Mouse (Mus musculus) ES-E14 (cell line): ENCODE data around the gene 1700093K21Rik. TPM values are rescaled to one million over a fixed set of nuclear protein-coding genes. Genes with fewer than 3 reads are reported as not detected.

Source experiments
- DNase-seq: peaks from one replicate; pipeline ENCODE4 v3.0.0-alpha.2; 2013; ENCODE audit warnings: low read depth, low spot score
- H3K27ac ChIP-seq: 2 replicates; pipeline ENCODE4 v1.5.1; 2012; ENCODE audit warnings: low read depth, mild to moderate bottlenecking, low read length, moderate library complexity, mixed read lengths; ENCODE audit not compliant: poor library complexity, insufficient read depth, severe bottlenecking
- H3K36me3 ChIP-seq: 2 replicates; pipeline ENCODE4 v1.6.1; 2012; ENCODE audit warnings: mild to moderate bottlenecking, low read length, moderate library complexity, mixed read lengths; ENCODE audit not compliant: control insufficient read depth, poor library complexity, insufficient read depth, severe bottlenecking
- H3K4me1 ChIP-seq, 2 experiments: fragments of 150-350 bp in 1 of 2; sonication (generic) in 1 of 2; 2 replicates each; pipeline ENCODE4 v1.6.1; 2012; ENCODE audit warnings: low read length in 2 of 2, mild to moderate bottlenecking in 1 of 2, mixed read lengths in 1 of 2; ENCODE audit not compliant: control insufficient read depth in 2 of 2, insufficient read depth in 2 of 2, poor library complexity in 1 of 2
- H3K4me3 ChIP-seq, 2 experiments: fragments of 150-350 bp in 1 of 2; sonication (generic) in 1 of 2; 2 replicates each; pipeline ENCODE4 v1.5.1; 2012; ENCODE audit warnings: low read length in 2 of 2, low read depth in 1 of 2, mild to moderate bottlenecking in 1 of 2, mixed read lengths in 1 of 2; ENCODE audit not compliant: insufficient read depth in 1 of 2, poor library complexity in 1 of 2, severe bottlenecking in 1 of 2
- H3K9ac ChIP-seq: 2 replicates; pipeline ENCODE4 v1.6.1; 2012; ENCODE audit warnings: low read depth, mild to moderate bottlenecking, low read length, mixed read lengths; ENCODE audit not compliant: poor library complexity, insufficient read depth, severe bottlenecking
- H3K9me3 ChIP-seq: fragments of 150-350 bp; sonication (generic); 2 replicates; pipeline ENCODE4 v1.6.1; 2012; ENCODE audit warnings: low read depth, mild to moderate bottlenecking, low read length; ENCODE audit not compliant: control insufficient read depth, insufficient read depth
- CHD2 ChIP-seq: IDR thresholded peaks from 2 replicates; pipeline ENCODE4 v1.6.1; 2014; ENCODE audit warnings: mild to moderate bottlenecking, low read depth, low read length, inconsistent platforms
- HCFC1 ChIP-seq: IDR thresholded peaks from 2 replicates; pipeline ENCODE4 v1.6.1; 2012; ENCODE audit warnings: low read length, inconsistent platforms, borderline replicate concordance; ENCODE audit not compliant: insufficient read depth
- MAFK ChIP-seq: IDR thresholded peaks from 2 replicates; pipeline ENCODE4 v1.6.1; 2014; ENCODE audit warnings: mild to moderate bottlenecking, low read depth, low read length, inconsistent platforms; ENCODE audit not compliant: insufficient read depth
- ZC3H11A ChIP-seq: IDR thresholded peaks from 2 replicates; pipeline ENCODE4 v1.6.1; 2012; ENCODE audit warnings: low read depth, mild to moderate bottlenecking, inconsistent platforms, low read length, borderline replicate concordance
- ZNF384 ChIP-seq: IDR thresholded peaks from 2 replicates; pipeline ENCODE4 v1.6.1; 2012; ENCODE audit warnings: low read depth, low read length, inconsistent platforms
- in situ Hi-C, 2 experiments: fragments of 600-800 bp; cut with MboI; formaldehyde crosslinking; loops; one replicate each; pipeline ENCODE4 v1.15.1; 2025; ENCODE audit warnings: low sequenced_read_pairs in 2 of 2, inconsistent platforms in 1 of 2; ENCODE audit not compliant: unreplicated experiment in 2 of 2
- total RNA-seq: library from RNA; depleted of rRNA; stranded (reverse); fragments of 300-350 nt; gene quantifications from 2 replicates; pipeline ENCODE4 v1.2.3, GENCODE M21; 2012; rRNA removed

1700093K21Rik gene
- total RNA-seq, 1 experiment = 0.45 TPM

GRCm38 (mm10) chr11:23495231-23495630 lies 25.7 kb downstream of the 1700093K21Rik start:
- H3K4me3 ChIP-seq = no peak overlapping the region
- H3K27ac ChIP-seq = no peak overlapping the region
- no peak for DNase-seq
- TF ChIP-seq HCFC1 = no peak
- no peak for TF ChIP-seq ZC3H11A
- no peak for TF ChIP-seq CHD2
- TF ChIP-seq ZNF384 = no peak
- TF ChIP-seq MAFK = no peak
- H3K36me3 ChIP-seq = peaks cover 16% of the 10 kb centered on the region
- no peak overlapping the region for H3K9ac ChIP-seq
- in situ Hi-C loops = no loop called here
- H3K9me3 ChIP-seq = no peaks in the 10 kb centered on the region
- peaks cover 0 to 10% of the 10 kb centered on the region in 2 experiments; a peak in 2 of 4 replicates for H3K4me1 ChIP-seq

DNA sequence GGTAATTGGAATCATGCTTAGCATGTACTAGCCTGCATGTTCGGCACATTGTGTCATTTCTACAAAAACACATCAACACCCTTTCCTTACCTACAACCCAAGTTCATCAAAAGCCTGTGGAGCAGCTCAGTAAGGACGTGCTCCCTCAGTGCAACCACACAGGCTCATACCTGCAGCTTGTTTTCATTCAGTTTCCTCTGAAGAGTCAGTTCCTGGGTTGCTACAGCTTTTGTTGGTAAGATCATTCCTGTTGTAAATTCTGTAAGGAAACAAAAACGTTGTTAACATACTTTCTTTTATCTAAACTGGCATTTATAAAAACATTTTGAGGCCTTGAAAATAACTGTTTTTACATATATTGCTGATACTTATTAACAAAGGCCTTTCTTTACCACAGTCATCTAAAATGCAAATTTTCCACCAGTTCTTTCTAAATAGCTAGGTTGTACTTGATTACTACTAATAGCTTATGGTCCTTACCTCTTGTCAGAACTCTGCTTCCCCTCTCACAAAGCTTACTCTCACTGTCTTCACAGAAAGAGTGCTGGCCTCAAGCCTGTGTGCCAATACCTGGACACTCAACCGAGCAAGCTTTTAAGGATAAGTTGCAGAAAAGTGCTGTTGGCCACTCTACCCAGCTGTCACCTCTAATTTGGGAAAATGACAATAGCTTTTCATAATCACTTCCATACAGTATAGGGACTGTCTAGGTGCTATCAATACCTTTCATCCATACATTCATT lies 28.7 kb downstream of the 1700093K21Rik start:
- Histone ChIP-seq H3K9ac (no peak overlapping the region), H3K4me1 (peaks cover 0 to 10% of the 10 kb centered on the region in 2 experiments; a peak in 2 of 4 replicates), H3K9me3 (no peaks in the 10 kb centered on the region), H3K36me3 (peaks cover 25% of the 10 kb centered on the region), H3K4me3 (no peak overlapping the region), H3K27ac (no peak overlapping the region)
- no peak for DNase-seq
- in situ Hi-C loops = no loop called here
- no peak for TF ChIP-seq ZC3H11A

- in situ Hi-C loops = no loop called here
- Histone ChIP-seq H3K9ac (no peak overlapping the region), H3K4me3 (no peak overlapping the region), H3K4me1 (peaks cover 0 to 2% of the 10 kb centered on the region in 2 experiments; a peak in 1 of 4 replicates), H3K36me3 (peaks cover 26% of the 10 kb centered on the region), H3K27ac (no peak overlapping the region), H3K9me3 (no peaks in the 10 kb centered on the region)
- TF ChIP-seq CHD2 (no peak), ZNF384 (no peak), HCFC1 (no peak), ZC3H11A (no peak), MAFK (no peak)
- DNase-seq = no peak
Observed at GRCm38 (mm10) chr11:23489955-23490354, 31.0 kb downstream of the 1700093K21Rik start.

Other genes with a start within 250 kb of the 1700093K21Rik start
- 61.2 and 70.0 TPM in 2 replicates for gene Usp34, start 214.3 kb downstream of the 1700093K21Rik start, total RNA-seq
- gene Ahsa2, start 23.1 kb downstream of the 1700093K21Rik start, total RNA-seq = 25.6 and 32.0 TPM in 2 replicates
- gene 0610010F05Rik, start 112.5 kb upstream of the 1700093K21Rik start, total RNA-seq = 7.9 and 8.5 TPM in 2 replicates
- 22.7 and 28.8 TPM in 2 replicates for gene Pus10, start 144.5 kb upstream of the 1700093K21Rik start, total RNA-seq
- 56.2 and 60.8 TPM in 2 replicates for gene Pex13, start 144.8 kb upstream of the 1700093K21Rik start, total RNA-seq
- gene Rel, start 249.8 kb upstream of the 1700093K21Rik start, total RNA-seq = 0.63 and 0.71 TPM in 2 replicates